Mouse (Mus musculus) MEL (cell line): ENCODE results near the gene Catsperg1. TPM values are rescaled to one million over a fixed set of nuclear protein-coding genes. Genes with fewer than 3 reads are reported as not detected.
"Not testable (repeated sequence)": the region's sequence is repeated elsewhere in the genome, so short reads cannot be mapped to it uniquely, and the experiment has no call there.

Source experiments
- DNase-seq: peaks from one replicate; pipeline ENCODE4 v3.0.0; 2011; ENCODE audit warnings: low read depth, low spot score
- H3K27ac ChIP-seq: 2 replicates; pipeline ENCODE4 v1.5.1; 2012; ENCODE audit warnings: low read depth, mild to moderate bottlenecking, control low read depth, low read length, moderate library complexity; ENCODE audit not compliant: control insufficient read depth
- H3K27me3 ChIP-seq, 2 experiments: fragments of 150-350 bp in 1 of 2; sonication (generic) in 1 of 2; 2 replicates each; pipeline ENCODE4 v1.6.1; 2012; ENCODE audit warnings: low read length in 2 of 2, mild to moderate bottlenecking in 2 of 2, improper control_type of control experiment in 1 of 2, moderate library complexity in 1 of 2; ENCODE audit not compliant: insufficient read depth in 2 of 2, control insufficient read depth in 1 of 2
- H3K36me3 ChIP-seq, 2 experiments: 2 replicates each; pipeline ENCODE4 v1.6.1; 2012 to 2014; ENCODE audit warnings: low read length in 2 of 2, improper control_type of control experiment in 1 of 2, inconsistent platforms in 1 of 2, mild to moderate bottlenecking in 1 of 2; ENCODE audit not compliant: insufficient read depth in 2 of 2, control insufficient read depth in 1 of 2
- H3K4me1 ChIP-seq, 2 experiments: fragments of 150-350 bp in 1 of 2; sonication (generic) in 1 of 2; 2 replicates each; pipeline ENCODE4 v1.6.1; 2012; ENCODE audit warnings: low read length in 2 of 2, improper control_type of control experiment in 1 of 2, mild to moderate bottlenecking in 1 of 2; ENCODE audit not compliant: insufficient read depth in 2 of 2, control insufficient read depth in 1 of 2
- H3K4me3 ChIP-seq, 2 experiments: fragments of 150-350 bp in 1 of 2; sonication (generic) in 1 of 2; 2 replicates each; pipeline ENCODE4 v1.5.1; 2012; ENCODE audit warnings: low read depth in 2 of 2, low read length in 2 of 2, mild to moderate bottlenecking in 2 of 2, moderate library complexity in 2 of 2, control low read depth in 1 of 2, improper control_type of control experiment in 1 of 2; ENCODE audit not compliant: control insufficient read depth in 1 of 2, insufficient read depth in 1 of 2
- H3K79me2 ChIP-seq: 2 replicates; pipeline ENCODE4 v1.6.1; 2012; ENCODE audit warnings: mild to moderate bottlenecking, low read length, moderate library complexity; ENCODE audit not compliant: control insufficient read depth, poor library complexity, insufficient read depth
- H3K9ac ChIP-seq: 2 replicates; pipeline ENCODE4 v1.6.1; 2012; ENCODE audit warnings: low read depth, mild to moderate bottlenecking, control low read depth, low read length, moderate library complexity; ENCODE audit not compliant: control insufficient read depth, poor library complexity, severe bottlenecking
- H3K9me3 ChIP-seq: fragments of 150-350 bp; sonication (generic); replicated peaks from 2 replicates; pipeline ENCODE4 v1.6.1; 2012; ENCODE audit warnings: mild to moderate bottlenecking, low read length, improper control_type of control experiment, moderate library complexity; ENCODE audit not compliant: insufficient read depth
- CHD2 ChIP-seq: IDR thresholded peaks from 2 replicates; pipeline ENCODE4 v1.6.1; 2011; ENCODE audit warnings: low read length, improper control_type of control experiment
- ELF1 ChIP-seq: IDR thresholded peaks from 2 replicates; pipeline ENCODE4 v1.6.1; 2014; ENCODE audit warnings: low read depth, mild to moderate bottlenecking, inconsistent platforms, low read length, improper control_type of control experiment, moderate library complexity
- EP300 ChIP-seq, 2 experiments: IDR thresholded peaks; 2 replicates each; pipeline ENCODE4 v1.6.1; 2011; ENCODE audit warnings: improper control_type of control experiment in 2 of 2, low read length in 2 of 2, low read depth in 1 of 2, mild to moderate bottlenecking in 1 of 2
- JUND ChIP-seq: IDR thresholded peaks from 2 replicates; pipeline ENCODE4 v1.6.1; 2011; ENCODE audit warnings: low read depth, mild to moderate bottlenecking, improper control_type of control experiment, low read length
- KAT2A ChIP-seq: conservative IDR thresholded peaks from 2 replicates; pipeline ENCODE4 v1.6.1; 2012; ENCODE audit warnings: low read depth, low read length, improper control_type of control experiment, inconsistent platforms
- MYB ChIP-seq: IDR thresholded peaks from 2 replicates; pipeline ENCODE4 v1.6.1; 2011; ENCODE audit warnings: mild to moderate bottlenecking, low read depth, low read length, improper control_type of control experiment
- MYC ChIP-seq: IDR thresholded peaks from 2 replicates; pipeline ENCODE4 v1.6.1; 2011; ENCODE audit warnings: low read depth, mild to moderate bottlenecking, low read length, improper control_type of control experiment, moderate library complexity
- NELFE ChIP-seq: IDR thresholded peaks from 2 replicates; pipeline ENCODE4 v1.6.1; 2011; ENCODE audit warnings: low read depth, low read length, improper control_type of control experiment
- NRF1 ChIP-seq: IDR thresholded peaks from 2 replicates; pipeline ENCODE4 v1.6.1; 2014; ENCODE audit warnings: low read depth, mild to moderate bottlenecking, inconsistent platforms, low read length, improper control_type of control experiment, moderate library complexity; ENCODE audit not compliant: poor library complexity, insufficient read depth, severe bottlenecking
- POLR2A ChIP-seq, 2 experiments: IDR thresholded peaks; 2 replicates each; pipeline ENCODE4 v1.6.1; 2011 to 2012; ENCODE audit warnings: low read length in 2 of 2, mild to moderate bottlenecking in 2 of 2, control low read depth in 1 of 2, improper control_type of control experiment in 1 of 2, low read depth in 1 of 2, moderate library complexity in 1 of 2; ENCODE audit not compliant: control insufficient read depth in 1 of 2, insufficient read depth in 1 of 2, poor library complexity in 1 of 2
- SMC3 ChIP-seq: IDR thresholded peaks from 2 replicates; pipeline ENCODE4 v1.6.1; 2011; ENCODE audit warnings: low read depth, low read length, improper control_type of control experiment
- TAL1 ChIP-seq: IDR thresholded peaks from 2 replicates; pipeline ENCODE4 v1.6.1; 2012; ENCODE audit warnings: mild to moderate bottlenecking, inconsistent platforms, low read length, moderate library complexity, mixed read lengths
- UBTF ChIP-seq: IDR thresholded peaks from 2 replicates; pipeline ENCODE4 v1.6.1; 2012; ENCODE audit warnings: low read depth, mild to moderate bottlenecking, inconsistent platforms, low read length, improper control_type of control experiment, moderate library complexity, borderline replicate concordance; ENCODE audit not compliant: insufficient read depth
- USF1 ChIP-seq: IDR thresholded peaks from 2 replicates; pipeline ENCODE4 v1.6.1; 2014; ENCODE audit warnings: low read depth, mild to moderate bottlenecking, inconsistent platforms, low read length, improper control_type of control experiment, moderate library complexity
- USF2 ChIP-seq, 2 experiments: IDR thresholded peaks; 2 replicates each; pipeline ENCODE4 v1.6.1; 2011 to 2012; ENCODE audit warnings: improper control_type of control experiment in 2 of 2, low read length in 2 of 2, borderline replicate concordance in 1 of 2, inconsistent platforms in 1 of 2, low read depth in 1 of 2, mild to moderate bottlenecking in 1 of 2; ENCODE audit not compliant: insufficient read depth in 1 of 2
- ZKSCAN1 ChIP-seq: IDR thresholded peaks from 2 replicates; pipeline ENCODE4 v1.6.1; 2012; ENCODE audit warnings: low read depth, mild to moderate bottlenecking, inconsistent platforms, low read length, improper control_type of control experiment, moderate library complexity
- ZMIZ1 ChIP-seq: IDR thresholded peaks from 2 replicates; pipeline ENCODE4 v1.6.1; 2012; ENCODE audit warnings: low read depth, mild to moderate bottlenecking, inconsistent platforms, low read length, improper control_type of control experiment, moderate library complexity
- ZNF384 ChIP-seq: IDR thresholded peaks from 2 replicates; pipeline ENCODE4 v1.6.1; 2012; ENCODE audit warnings: low read depth, mild to moderate bottlenecking, inconsistent platforms, low read length, improper control_type of control experiment
- polyA plus RNA-seq, 2 experiments: library from polyadenylated mRNA; stranded (reverse) in 1 of 2; unstranded in 1 of 2; fragments of >175 nt in 1 of 2; fragments of >200 nt in 1 of 2; gene quantifications; 2 replicates each; pipeline versions ENCODE4 v1.2.1 to v1.2.4; 2012; ENCODE audit warnings: low replicate concordance in 2 of 2, low read depth in 1 of 2; ENCODE audit not compliant: insufficient read length in 2 of 2, insufficient read depth in 1 of 2, missing spikeins in 1 of 2
- total RNA-seq: library from RNA; depleted of rRNA; stranded (reverse); fragments of 300-350 nt; gene quantifications from 2 replicates; pipeline ENCODE4 v1.2.3, GENCODE M21; 2012

Gene Catsperg1
- total and polyA plus RNA-seq, 3 experiments: 0.23 to 0.31 TPM; not detected in 1

GRCm38 (mm10) chr7:29141416-29141815 is 72.4 kb downstream of the Catsperg1 start:
- H3K27me3 ChIP-seq: no peaks in the 10 kb centered on the region
- H3K36me3 ChIP-seq: peaks cover 0 to 6% of the 10 kb centered on the region in 2 experiments; a peak in 2 of 4 replicates
- no peak for TF ChIP-seq JUND
- no peak overlapping the region for H3K27ac ChIP-seq
- no peak for DNase-seq
- no peak overlapping the region for H3K9ac ChIP-seq
- no peak overlapping the region for H3K4me3 ChIP-seq
- H3K79me2 ChIP-seq: no peaks in the 10 kb centered on the region
- no peaks in the 10 kb centered on the region for H3K9me3 ChIP-seq
- H3K4me1 ChIP-seq: peaks cover 5 to 16% of the 10 kb centered on the region in 2 experiments

GRCm38 (mm10) chr7:29139237-29139636 is 74.6 kb downstream of the Catsperg1 start:
- H3K9ac ChIP-seq, H3K9me3 ChIP-seq, H3K4me3 ChIP-seq, H3K27me3 ChIP-seq, H3K79me2 ChIP-seq, H3K27ac ChIP-seq, H3K36me3 ChIP-seq, DNase-seq: not testable (repeated sequence)
- peaks cover 5 to 12% of the 10 kb centered on the region in 2 experiments for H3K4me1 ChIP-seq
- TF ChIP-seq ZNF384: peak; percentile 79

- Histone ChIP-seq H3K9ac (no peak overlapping the region), H3K27ac (no peak overlapping the region), H3K9me3 (no peaks in the 10 kb centered on the region), H3K4me1 (peaks cover 3 to 9% of the 10 kb centered on the region in 2 experiments; a peak in 3 of 4 replicates), H3K36me3 (peaks cover 0 to 6% of the 10 kb centered on the region in 2 experiments; a peak in 2 of 4 replicates), H3K27me3 (no peaks in the 10 kb centered on the region), H3K4me3 (no peak overlapping the region), H3K79me2 (no peaks in the 10 kb centered on the region)
- DNase-seq: no peak
- TF ChIP-seq CHD2: no peak
Measured at GRCm38 (mm10) chr7:29137429-29137828, 76.4 kb downstream of the Catsperg1 start.

GRCm38 (mm10) chr7:29134693-29135386 is 79.0 kb downstream of the Catsperg1 start, which contains the start of gene Rasgrp4:
Gene Rasgrp4 (plus strand): TSS chr7:29134851.
- Histone ChIP-seq H3K4me3 (peak within 1 kb of the TSS; percentile 38 to 44), H3K9me3 (no peaks in the 10 kb centered on the region), H3K9ac (peak within 1 kb of the TSS; percentile 55), H3K27ac (peak within 1 kb of the TSS; percentile 31; the same call in 1 of the 2 replicates), H3K36me3 (peaks cover 0 to 6% of the 10 kb centered on the region in 2 experiments; a peak in 2 of 4 replicates), H3K27me3 (no peaks in the 10 kb centered on the region), H3K4me1 (peaks cover 3 to 9% of the 10 kb centered on the region in 2 experiments; a peak in 3 of 4 replicates), H3K79me2 (no peaks in the 10 kb centered on the region)
- peak; percentile 88 for DNase-seq
- no peak for TF ChIP-seq POLR2A (IDR thresholded peaks at IDR 0.05; ENCODE audit: control insufficient read depth in 1 of 2, insufficient read depth in 1 of 2, low read depth in 1 of 2, low read length in 2 of 2, poor library complexity in 1 of 2)
- no peak for TF ChIP-seq NRF1
- TF ChIP-seq USF2 (IDR thresholded peaks at IDR 0.05; ENCODE audit: borderline replicate concordance in 1 of 2, insufficient read depth in 1 of 2, low read depth in 1 of 2, low read length in 2 of 2): no peak
- no peak for TF ChIP-seq TAL1
- TF ChIP-seq SMC3: no peak
- TF ChIP-seq USF1: no peak
- no peak for TF ChIP-seq ELF1
- peak; percentile 44 to 58; a peak in 3 of 4 replicates for TF ChIP-seq EP300 (IDR thresholded peaks at IDR 0.05; ENCODE audit: low read depth in 1 of 2, low read length in 2 of 2)
- TF ChIP-seq KAT2A: no peak
- TF ChIP-seq UBTF: no peak
- no peak for TF ChIP-seq MYB
- no peak for TF ChIP-seq ZMIZ1
- no peak for TF ChIP-seq NELFE
- no peak for TF ChIP-seq ZKSCAN1
- peak; percentile 32; the same call in 1 of the 2 replicates for TF ChIP-seq CHD2
- TF ChIP-seq MYC: no peak
